Mouse (Mus musculus): ENCODE data around the gene Tctex1d4.

GRCm38 (mm10) chr4:117122209-117122608 lies 4.4 kb upstream of the Tctex1d4 start:
- TF ChIP-seq POLR2A (IDR thresholded peaks at IDR 0.05; ENCODE audit: low read depth, low read length) (no peak), CTCF (IDR thresholded peaks at IDR 0.05; ENCODE audit: borderline replicate concordance, insufficient read depth, low read length) (no peak)

Data from embryonic fibroblast, embryonic 13.5 days (primary cell).